Mouse (Mus musculus) midbrain, embryonic 16.5 days (tissue): Measurements from ENCODE around the gene Ccl17. TPM values are rescaled to one million over a fixed set of nuclear protein-coding genes. Genes with fewer than 3 reads are reported as not detected.

Experiments
- ATAC-seq: fragments of 200-750 bp; cut with Nextera tagmentation; 2 replicates; pipeline ENCODE4 v1.8.0; 2017; ENCODE audit warnings: moderate TSS enrichment
- H3K27ac ChIP-seq: fragments of 300-500 bp; sonication (generic); 2 replicates; pipeline ENCODE4 v1.5.1; 2014; ENCODE audit warnings: mild to moderate bottlenecking, low read length, mixed read lengths
- H3K27me3 ChIP-seq: fragments of 300-500 bp; sonication (generic); 2 replicates; pipeline ENCODE4 v1.6.1; 2014; ENCODE audit warnings: low read depth, low read length, mixed read lengths; ENCODE audit not compliant: control insufficient read depth, insufficient read depth
- H3K36me3 ChIP-seq: fragments of 300-500 bp; sonication (generic); 2 replicates; pipeline ENCODE4 v1.6.1; 2014; ENCODE audit warnings: mild to moderate bottlenecking, low read length, moderate library complexity, mixed read lengths; ENCODE audit not compliant: control insufficient read depth, insufficient read depth
- H3K4me1 ChIP-seq: fragments of 300-500 bp; sonication (generic); 2 replicates; pipeline ENCODE4 v1.6.1; 2014; ENCODE audit warnings: mild to moderate bottlenecking, low read length, mixed read lengths; ENCODE audit not compliant: control insufficient read depth, insufficient read depth
- H3K4me2 ChIP-seq: fragments of 300-500 bp; sonication (generic); 2 replicates; pipeline ENCODE4 v1.6.1; 2014; ENCODE audit warnings: mild to moderate bottlenecking, low read length, mixed read lengths
- H3K4me3 ChIP-seq: fragments of 300-500 bp; sonication (generic); 2 replicates; pipeline ENCODE4 v1.5.1; 2014; ENCODE audit warnings: low read depth, mild to moderate bottlenecking, low read length, moderate library complexity, mixed read lengths
- H3K9ac ChIP-seq: fragments of 300-500 bp; sonication (generic); 2 replicates; pipeline ENCODE4 v1.6.1; 2014; ENCODE audit warnings: low read depth, low read length, mixed read lengths
- H3K9me3 ChIP-seq: fragments of 300-500 bp; sonication (generic); replicated peaks from 2 replicates; pipeline ENCODE4 v1.6.1; 2014; ENCODE audit warnings: mild to moderate bottlenecking, low read length, mixed read lengths; ENCODE audit not compliant: control insufficient read depth, poor library complexity, severe bottlenecking
- WGBS: fragments of 180-500 bp; shearing (Covaris S2); extraction: QIAGEN DNeasy Blood & Tissue Kit; methylation state at CpG from one replicate; pipeline ENCODE4 v1.1.7; 2014; 5-methylcytosine and 5-hydroxymethylcytosine counted together
- polyA plus RNA-seq: library from polyadenylated mRNA; unstranded; fragments of >200 nt; fragmentation: Nextera tagmentation; extraction: Ambion mirVana; gene quantifications from 2 replicates; pipeline ENCODE4 v1.2.1, GENCODE M21; 2015

Ccl17 gene
- polyA plus RNA-seq = 0.40 and 0.62 TPM in 2 replicates

DNA sequence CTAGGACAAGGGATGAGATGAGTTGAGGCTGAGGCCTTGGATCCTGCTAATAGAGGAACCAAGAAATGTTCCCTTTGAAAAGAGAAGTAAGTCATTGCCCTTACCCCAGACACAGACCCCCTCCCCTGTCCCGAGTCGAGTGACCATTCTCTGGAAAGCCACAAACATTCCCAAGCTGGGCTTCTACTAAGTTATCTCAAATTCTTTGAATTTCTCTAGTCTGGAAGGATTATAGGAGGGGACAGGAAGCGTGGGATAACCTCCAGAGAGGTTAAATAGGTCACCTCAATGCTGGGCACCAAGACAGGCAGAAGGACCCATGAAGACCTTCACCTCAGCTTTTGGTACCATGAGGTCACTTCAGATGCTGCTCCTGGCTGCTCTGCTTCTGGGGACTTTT is at the start of gene Ccl17:
Ccl17 (plus strand) TSS at position 301 of the 400 bp plus-strand sequence.
- Histone ChIP-seq H3K9me3 (no peaks in the 10 kb centered on the region), H3K4me3 (no peak within 1 kb of the TSS), H3K4me2 (no peak within 1 kb of the TSS), H3K36me3 (no peaks in the 10 kb centered on the region), H3K9ac (no peak within 1 kb of the TSS), H3K27ac (no peak within 1 kb of the TSS), H3K27me3 (no peaks in the 10 kb centered on the region), H3K4me1 (peaks cover 8% of the 10 kb centered on the region)
- WGBS = 68% methylated on average over 3 of the region's 3 CpGs
- ATAC-seq = no peak

DNA sequence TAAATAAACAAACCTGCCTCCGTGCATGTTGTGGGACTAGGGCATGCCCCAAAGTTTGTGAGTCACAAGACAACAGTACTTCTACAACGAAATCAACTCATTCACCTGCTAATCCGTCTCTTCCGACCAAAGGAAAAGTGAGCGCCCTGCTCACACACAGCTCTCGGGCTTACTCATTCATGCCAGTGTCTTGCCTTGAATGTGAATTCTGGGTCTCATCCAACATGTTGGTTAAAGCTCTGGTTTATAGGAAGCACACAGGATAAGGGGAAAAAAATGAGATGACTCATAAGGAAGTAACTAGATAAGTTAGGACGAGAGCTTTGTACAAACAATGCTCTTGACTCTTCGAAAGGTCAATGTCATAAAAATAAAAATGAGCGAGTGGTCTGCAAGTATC is 43.2 kb upstream of the Ccl17 start:
- no peak overlapping the region for H3K27ac ChIP-seq
- H3K4me2 ChIP-seq = no peak overlapping the region
- no peaks in the 10 kb centered on the region for H3K27me3 ChIP-seq
- peaks cover 3% of the 10 kb centered on the region; the same call in 1 of the 2 replicates for H3K4me1 ChIP-seq
- H3K4me3 ChIP-seq = no peak overlapping the region
- H3K9me3 ChIP-seq = no peaks in the 10 kb centered on the region
- ATAC-seq = no peak
- no peak overlapping the region for H3K9ac ChIP-seq
- WGBS = 79% methylated on average over 9 of the region's 9 CpGs
- H3K36me3 ChIP-seq = no peaks in the 10 kb centered on the region

DNA sequence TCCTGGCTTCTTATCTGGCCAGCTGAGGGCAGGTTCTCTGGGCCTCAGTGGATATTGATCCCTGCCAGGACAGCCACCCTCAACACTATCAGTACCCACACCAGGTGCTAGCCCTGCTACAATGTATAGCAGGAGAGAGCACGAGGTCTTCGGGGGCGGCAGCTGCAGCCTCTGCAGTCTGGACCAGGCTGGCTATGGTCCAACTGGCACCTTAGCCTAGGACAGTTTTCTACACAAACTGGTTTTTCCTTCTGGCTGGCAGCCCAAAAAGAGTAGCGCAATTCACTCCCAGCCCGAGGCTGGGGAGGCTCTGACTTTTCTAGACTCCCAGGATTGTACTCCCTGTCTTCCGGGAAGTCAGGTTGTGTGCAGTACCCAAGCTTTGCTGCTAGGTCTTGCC is 39.3 kb upstream of the Ccl17 start:
- no peak overlapping the region for H3K4me3 ChIP-seq
- no peaks in the 10 kb centered on the region for H3K27me3 ChIP-seq
- H3K9me3 ChIP-seq = no peaks in the 10 kb centered on the region
- ATAC-seq = no peak
- H3K4me1 ChIP-seq = peaks cover 20% of the 10 kb centered on the region
- WGBS = 48% methylated on average over 6 of the region's 6 CpGs
- H3K4me2 ChIP-seq = no peak overlapping the region; the same call in 1 of the 2 replicates
- H3K27ac ChIP-seq = no peak overlapping the region
- H3K9ac ChIP-seq = no peak overlapping the region
- no peaks in the 10 kb centered on the region for H3K36me3 ChIP-seq

DNA sequence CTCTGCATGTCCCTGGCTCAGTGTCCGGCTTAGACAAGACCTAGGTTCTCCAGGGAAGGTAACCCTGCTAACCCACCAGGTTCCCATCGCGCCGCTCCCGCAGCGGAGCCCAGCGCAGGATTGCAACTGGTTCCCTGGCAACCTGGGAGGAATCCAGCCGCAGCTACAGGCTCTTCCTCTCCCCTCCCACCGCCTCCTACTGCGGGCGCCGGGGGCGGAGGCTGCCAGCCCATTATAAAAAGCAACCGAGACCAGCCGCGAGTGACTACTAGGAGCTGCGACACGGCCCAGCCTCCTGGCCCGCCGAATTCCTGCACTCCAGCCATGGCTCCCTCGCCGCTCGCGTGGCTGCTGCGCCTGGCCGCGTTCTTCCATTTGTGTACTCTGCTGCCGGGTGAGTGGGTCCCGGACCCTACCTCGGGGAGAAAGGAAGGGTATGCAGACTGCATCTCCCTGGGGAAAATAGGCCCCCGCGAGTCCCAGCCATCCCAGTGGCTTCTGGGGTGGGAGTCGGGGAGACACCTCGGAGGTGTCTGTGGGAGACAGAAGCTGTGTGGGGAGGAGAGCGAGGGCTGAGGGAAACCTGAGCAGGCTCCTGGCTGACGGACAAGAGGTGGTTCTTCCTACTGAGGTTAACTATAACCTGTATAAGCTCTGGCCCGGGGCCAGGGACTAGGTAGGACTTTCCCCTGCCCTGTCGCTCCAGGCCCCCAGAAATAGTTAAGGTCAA is 38.1 kb upstream of the Ccl17 start, which contains the start of gene Cx3cl1:
Cx3cl1 (plus strand) TSS at position 69 of the 730 bp plus-strand sequence.
- Histone ChIP-seq H3K36me3 (no peaks in the 10 kb centered on the region), H3K4me1 (peaks cover 20% of the 10 kb centered on the region), H3K9me3 (no peaks in the 10 kb centered on the region), H3K4me3 (peak within 1 kb of the TSS; percentile 57), H3K4me2 (peak within 1 kb of the TSS; percentile 76), H3K27me3 (no peaks in the 10 kb centered on the region), H3K27ac (peak within 1 kb of the TSS; percentile 73), H3K9ac (peak within 1 kb of the TSS; percentile 75)
- WGBS = under 1% methylated on average over 38 of the region's 38 CpGs
- ATAC-seq = peak; percentile 89

DNA sequence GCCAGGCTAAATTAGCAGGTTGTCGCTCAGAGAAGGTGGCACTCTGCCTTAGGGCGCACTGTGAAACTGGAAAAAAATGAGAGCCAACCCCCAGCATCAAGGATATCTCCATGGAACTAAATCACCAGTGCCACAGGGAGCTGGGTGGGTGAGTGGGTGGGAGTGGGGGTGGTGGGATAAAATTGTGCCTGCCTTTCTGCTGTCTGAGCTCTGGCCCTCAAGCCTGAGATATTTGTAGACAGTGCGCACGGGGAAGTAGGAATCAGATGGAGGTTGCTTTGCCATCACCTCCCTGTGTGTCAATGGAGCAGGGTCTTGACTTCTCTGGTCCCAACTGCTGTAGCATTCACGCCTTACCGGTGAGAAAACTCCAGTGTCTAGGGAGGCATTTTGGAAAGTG is 37.2 kb upstream of the Ccl17 start:
- H3K4me1 ChIP-seq = peaks cover 22% of the 10 kb centered on the region
- 0 out of 2 replicates have a peak, but pooled peaks have one; percentile 2 for ATAC-seq
- 49% methylated on average over 6 of the region's 6 CpGs for WGBS
- H3K27ac ChIP-seq = 0 out of 2 replicates have a peak overlapping the region, but pooled peaks have one; percentile 73
- H3K9ac ChIP-seq = peak overlapping the region; percentile 75
- no peaks in the 10 kb centered on the region for H3K27me3 ChIP-seq
- peak overlapping the region; percentile 57 for H3K4me3 ChIP-seq
- no peaks in the 10 kb centered on the region for H3K9me3 ChIP-seq
- H3K36me3 ChIP-seq = no peaks in the 10 kb centered on the region
- H3K4me2 ChIP-seq = peak overlapping the region; percentile 76

DNA sequence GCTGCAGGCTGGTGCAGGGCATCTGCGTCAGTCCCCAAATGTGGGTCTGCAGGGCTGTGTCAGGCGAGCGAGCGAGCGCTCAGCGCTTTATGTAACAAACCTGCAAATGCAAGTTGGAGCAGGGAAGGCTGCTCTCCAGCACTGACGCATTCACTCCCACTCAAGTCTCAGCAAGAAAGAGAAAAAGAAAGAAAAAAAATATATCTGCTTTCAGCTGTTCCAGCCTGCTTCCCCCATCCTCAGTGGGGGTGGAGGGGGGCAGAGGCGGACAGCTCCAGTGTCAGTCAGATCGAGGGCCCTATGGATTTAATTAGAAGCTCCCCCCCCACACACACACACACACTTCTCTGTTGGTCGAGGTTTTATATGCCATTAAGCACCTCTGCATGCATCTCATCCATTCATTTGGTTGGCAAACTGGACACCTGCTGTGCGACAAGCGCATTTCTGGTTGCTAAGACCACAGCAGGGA is 36.5 kb upstream of the Ccl17 start:
- peak overlapping the region; percentile 60 for H3K9ac ChIP-seq
- peak overlapping the region; percentile 57 for H3K4me3 ChIP-seq
- peak; percentile 18; the same call in 1 of the 2 replicates for ATAC-seq
- H3K4me1 ChIP-seq = peaks cover 23% of the 10 kb centered on the region
- peak overlapping the region; percentile 45; the same call in 1 of the 2 replicates for H3K27ac ChIP-seq
- WGBS = 7% methylated on average over 12 of the region's 12 CpGs
- H3K27me3 ChIP-seq = no peaks in the 10 kb centered on the region
- no peaks in the 10 kb centered on the region for H3K36me3 ChIP-seq
- H3K4me2 ChIP-seq = peak overlapping the region; percentile 76
- H3K9me3 ChIP-seq = no peaks in the 10 kb centered on the region

DNA sequence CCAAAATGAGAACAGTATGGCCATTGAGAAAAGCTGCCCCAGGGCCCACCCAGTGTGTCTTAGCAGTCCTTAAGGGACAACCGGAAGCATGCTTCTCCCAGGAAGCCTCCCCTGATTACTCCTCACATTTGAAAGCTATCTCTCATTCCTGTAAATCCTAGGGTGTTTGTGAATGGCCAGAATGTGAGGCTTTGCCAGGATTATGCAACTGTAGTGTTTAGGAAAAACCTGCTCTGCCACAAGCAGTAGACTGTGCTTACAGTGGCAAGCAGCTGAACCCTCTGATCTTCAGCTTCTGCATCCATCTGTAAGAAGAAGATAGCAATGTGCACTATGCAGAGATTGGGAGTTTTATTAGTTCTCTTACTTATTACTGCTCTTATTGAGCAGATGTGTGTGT is 35.7 kb upstream of the Ccl17 start:
- H3K27me3 ChIP-seq = no peaks in the 10 kb centered on the region
- H3K36me3 ChIP-seq = no peaks in the 10 kb centered on the region
- H3K4me3 ChIP-seq = no peak overlapping the region
- H3K9me3 ChIP-seq = no peaks in the 10 kb centered on the region
- 86% methylated on average over 1 of the region's 1 CpGs for WGBS
- no peak overlapping the region for H3K9ac ChIP-seq
- no peak overlapping the region for H3K4me2 ChIP-seq
- H3K27ac ChIP-seq = no peak overlapping the region
- peaks cover 23% of the 10 kb centered on the region for H3K4me1 ChIP-seq
- no peak for ATAC-seq

DNA sequence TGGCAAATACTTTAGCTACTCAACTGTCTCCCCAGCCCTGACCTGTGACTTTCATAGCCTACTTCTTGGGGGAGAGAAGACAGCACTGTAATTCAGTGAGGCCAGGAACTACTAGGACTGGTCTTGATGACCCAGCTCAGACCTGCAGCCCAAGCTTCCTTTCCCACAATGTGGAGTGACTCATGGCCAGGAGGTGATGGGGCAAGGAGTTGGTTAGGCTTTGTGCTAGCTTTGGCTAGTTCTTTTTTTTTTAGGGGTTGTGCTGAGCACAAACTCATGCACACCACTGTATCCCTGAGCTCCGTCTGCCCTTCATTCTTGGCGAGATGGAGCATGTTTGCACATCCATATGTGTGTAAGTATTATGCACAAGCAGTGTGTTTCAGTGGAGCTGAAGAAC is 33.9 kb upstream of the Ccl17 start:
- no peaks in the 10 kb centered on the region for H3K27me3 ChIP-seq
- no peaks in the 10 kb centered on the region for H3K9me3 ChIP-seq
- H3K36me3 ChIP-seq = no peaks in the 10 kb centered on the region
- no peak overlapping the region for H3K4me3 ChIP-seq
- ATAC-seq = no peak
- no peak overlapping the region for H3K9ac ChIP-seq
- no peak overlapping the region for H3K4me2 ChIP-seq
- no peak overlapping the region for H3K27ac ChIP-seq
- H3K4me1 ChIP-seq = peaks cover 20% of the 10 kb centered on the region
- 85% methylated on average over 2 of the region's 2 CpGs for WGBS

DNA sequence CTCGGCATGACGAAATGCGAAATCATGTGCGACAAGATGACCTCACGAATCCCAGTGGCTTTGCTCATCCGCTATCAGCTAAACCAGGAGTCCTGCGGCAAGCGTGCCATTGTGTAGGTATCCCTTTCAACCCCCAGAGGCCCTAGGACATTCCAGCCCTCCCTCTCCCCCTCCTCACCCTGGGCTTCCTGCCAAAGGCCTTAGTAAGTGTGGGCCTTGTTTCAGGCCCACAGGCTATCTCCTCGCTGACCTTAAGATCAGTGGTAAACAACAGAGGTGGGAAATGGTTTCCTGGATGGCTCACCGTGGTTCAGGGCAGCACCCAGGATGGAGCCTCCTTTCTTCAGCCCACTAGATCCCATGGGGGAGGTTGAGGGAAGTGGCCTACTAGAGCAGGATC is 32.2 kb upstream of the Ccl17 start:
- no peak for ATAC-seq
- no peaks in the 10 kb centered on the region for H3K27me3 ChIP-seq
- no peak overlapping the region for H3K4me3 ChIP-seq
- no peak overlapping the region for H3K9ac ChIP-seq
- no peak overlapping the region for H3K4me2 ChIP-seq
- no peaks in the 10 kb centered on the region for H3K36me3 ChIP-seq
- H3K27ac ChIP-seq = no peak overlapping the region
- WGBS = 72% methylated on average over 10 of the region's 10 CpGs
- H3K9me3 ChIP-seq = no peaks in the 10 kb centered on the region
- peaks cover 18% of the 10 kb centered on the region for H3K4me1 ChIP-seq
